Mouse (Mus musculus) G1E (cell line): ENCODE results near the gene Cd3e.
"Not testable (repeated sequence)": the region's sequence is repeated elsewhere in the genome, so short reads cannot be mapped to it uniquely, and the experiment has no call there.

Source experiments
- CTCF ChIP-seq: IDR thresholded peaks from 2 replicates; pipeline ENCODE4 v1.5.1; 2012; ENCODE audit warnings: low read depth, low read length, inconsistent platforms, mixed read lengths
- GATA1 ChIP-seq: IDR thresholded peaks from 2 replicates; pipeline ENCODE4 v1.6.1; 2012; ENCODE audit warnings: borderline replicate concordance, low read length, inconsistent platforms, mixed read lengths
- GATA2 ChIP-seq: IDR thresholded peaks from 2 replicates; pipeline ENCODE4 v1.6.1; 2012; ENCODE audit warnings: low read depth, low read length, inconsistent platforms, borderline replicate concordance
- POLR2AphosphoS5 ChIP-seq: IDR thresholded peaks from 2 replicates; pipeline ENCODE4 v1.6.1; 2012; ENCODE audit warnings: low read depth, low read length, inconsistent platforms; ENCODE audit not compliant: insufficient replicate concordance
- TAL1 ChIP-seq: conservative IDR thresholded peaks from 2 replicates; pipeline ENCODE4 v1.6.1; 2012; ENCODE audit warnings: low read depth, low read length, inconsistent platforms, mixed read lengths

- not testable (repeated sequence) for TF ChIP-seq CTCF, GATA2, TAL1, GATA1, POLR2AphosphoS5
Measured at GRCm38 (mm10) chr9:45037803-45038202, 28.4 kb upstream of the Cd3e start.
